12 mouse cellular contexts compared by ENCODE assay signal in genomic region chr2:147926861-147927260, GRCm38 (mm10).
"Had no signal": no experiment of that assay in that cellular context is flagged by ENCODE, and none has a peak within 500 bp of the region (broad histone marks: within the 10 kb centered on the region; RNA-seq: fewer than 3 reads in every experiment).

No protein-coding gene starts in this region.

- H3K36me3 ChIP-seq: limb, embryonic 10.5 days; liver, embryonic 13.5 days; midbrain, embryonic 10.5 days; neural tube, embryonic 12.5 days had no signal

- DNase-seq: kidney, adult 8-10 months; kidney, postnatal 25 days; liver, embryonic 13.5 days; liver, postnatal 0 days; midbrain, embryonic 14.5 days; thymus, adult 2 months; thymus, postnatal 25 days had no signal

- H3K9me3 ChIP-seq: limb, embryonic 10.5 days; liver, embryonic 13.5 days; midbrain, embryonic 10.5 days; neural tube, embryonic 12.5 days had no signal

- ATAC-seq: inflammation-experienced regulatory T-cells, adult 6 months; intestine, postnatal 0 days; liver, postnatal 0 days had no signal

- H3K4me2 ChIP-seq: liver, embryonic 13.5 days; neural tube, embryonic 12.5 days had no signal

- H3K9ac ChIP-seq: liver, embryonic 13.5 days; liver, postnatal 0 days; neural tube, embryonic 12.5 days had no signal

- H3K27me3 ChIP-seq: liver, embryonic 13.5 days; neural tube, embryonic 12.5 days had no signal

- H3K4me1 ChIP-seq: liver, embryonic 13.5 days; neural tube, embryonic 12.5 days had no signal

- H3K27ac ChIP-seq: limb, embryonic 10.5 days; liver, embryonic 13.5 days; midbrain, embryonic 10.5 days; neural tube, embryonic 12.5 days had no signal

- H3K4me3 ChIP-seq: limb, embryonic 10.5 days; liver, embryonic 13.5 days; midbrain, embryonic 10.5 days; neural tube, embryonic 12.5 days had no signal
